Mouse (Mus musculus) liver, embryonic 14.5 days (tissue): ENCODE measurements around the gene Ankrd44. TPM values are rescaled to one million over a fixed set of nuclear protein-coding genes. Genes with fewer than 3 reads are reported as not detected.

ENCODE experiments used
- ATAC-seq: fragments of 200-750 bp; cut with Nextera tagmentation; 2 replicates; pipeline ENCODE4 v1.8.0; 2017; ENCODE audit warnings: moderate number of reproducible peaks, mild to moderate bottlenecking, moderate library complexity; ENCODE audit not compliant: insufficient read depth
- DNase-seq, 3 experiments: peaks; one replicate each; pipeline ENCODE4 v3.0.0-alpha.2; 2012 to 2013; ENCODE audit warnings: low read depth in 3 of 3, low spot score in 3 of 3
- H3K27ac ChIP-seq: fragments of 300-500 bp; sonication (generic); 2 replicates; pipeline ENCODE4 v1.5.1; 2014; ENCODE audit warnings: moderate library complexity, mild to moderate bottlenecking, control low read depth, inconsistent platforms
- H3K27me3 ChIP-seq: fragments of 300-500 bp; sonication (generic); 2 replicates; pipeline ENCODE4 v1.6.1; 2014; ENCODE audit warnings: mild to moderate bottlenecking, low read length, moderate library complexity; ENCODE audit not compliant: control insufficient read depth, insufficient read depth
- H3K36me3 ChIP-seq: fragments of 300-500 bp; sonication (generic); replicated peaks from 2 replicates; pipeline ENCODE4 v1.6.1; 2014; ENCODE audit warnings: low read depth; ENCODE audit not compliant: control insufficient read depth, insufficient read depth
- H3K4me1 ChIP-seq, 2 experiments: fragments of 200-500 bp in 1 of 2; fragments of 300-500 bp in 1 of 2; sonication (generic) in 1 of 2; replicated peaks; 2 replicates each; pipeline ENCODE4 v1.6.1; 2012 to 2014; ENCODE audit warnings: antibody characterized with exemption in 1 of 2, inconsistent platforms in 1 of 2, low read length in 1 of 2; ENCODE audit not compliant: control insufficient read depth in 2 of 2, insufficient read depth in 2 of 2
- H3K4me2 ChIP-seq: fragments of 300-500 bp; sonication (generic); 2 replicates; pipeline ENCODE4 v1.6.1; 2014; ENCODE audit warnings: low read depth, mild to moderate bottlenecking, control low read depth, moderate library complexity
- H3K4me3 ChIP-seq, 2 experiments: fragments of 200-500 bp in 1 of 2; fragments of 300-500 bp in 1 of 2; sonication (generic) in 1 of 2; 2 replicates each; pipeline ENCODE4 v1.5.1; 2012 to 2014; ENCODE audit warnings: low read depth in 2 of 2, low read length in 2 of 2, mild to moderate bottlenecking in 2 of 2, control low read depth in 1 of 2, inconsistent platforms in 1 of 2, moderate library complexity in 1 of 2; ENCODE audit not compliant: insufficient read depth in 1 of 2
- H3K9ac ChIP-seq: fragments of 300-500 bp; sonication (generic); replicated peaks from 2 replicates; pipeline ENCODE4 v1.6.1; 2014; ENCODE audit warnings: mild to moderate bottlenecking, control low read depth, moderate library complexity
- H3K9me3 ChIP-seq: fragments of 300-500 bp; sonication (generic); 2 replicates; pipeline ENCODE4 v1.6.1; 2016; ENCODE audit warnings: low read length, mixed read lengths; ENCODE audit not compliant: control insufficient read depth
- CTCF ChIP-seq: IDR thresholded peaks from 2 replicates; pipeline ENCODE4 v1.5.1; 2016; ENCODE audit warnings: antibody characterized with exemption, low read depth, control low read depth
- EP300 ChIP-seq: IDR thresholded peaks from 2 replicates; pipeline ENCODE4 v1.6.1; 2016; ENCODE audit warnings: antibody characterized with exemption, low read depth
- WGBS: fragments of 180-500 bp; shearing (Covaris S2); extraction: QIAGEN DNeasy Blood & Tissue Kit; methylation state at CpG from one replicate; pipeline ENCODE4 v1.1.7; 2014; ENCODE audit not compliant: insufficient replicate concordance; 5-methylcytosine and 5-hydroxymethylcytosine counted together
- polyA plus RNA-seq, 2 experiments: library from polyadenylated mRNA; depleted of rRNA in 1 of 2; stranded (reverse) in 1 of 2; unstranded in 1 of 2; fragments of >200 nt; fragmentation: Nextera tagmentation in 1 of 2; extraction: Ambion mirVana in 1 of 2; gene quantifications; 2 replicates each; pipeline versions ENCODE4 v1.2.1 to v1.2.3; 2012 to 2014

Ankrd44 gene
- polyA plus RNA-seq, 2 experiments, result 4.2 to 6.1 TPM

GRCm38 (mm10) chr1:54837721-54838485 lies 88.3 kb downstream of the Ankrd44 start:
- Histone ChIP-seq H3K4me3 (no peak overlapping the region), H3K4me2 (0 out of 2 replicates have a peak overlapping the region, but pooled peaks have one; percentile 11), H3K27ac (no peak overlapping the region), H3K4me1 (peaks cover 0 to 19% of the 10 kb centered on the region in 2 experiments; a peak in 2 of 4 replicates), H3K36me3 (no peaks in the 10 kb centered on the region), H3K9me3 (no peaks in the 10 kb centered on the region), H3K9ac (no peak overlapping the region), H3K27me3 (no peaks in the 10 kb centered on the region)
- 42% methylated on average over 17 of the region's 17 CpGs for WGBS
- DNase-seq (peak in 1 of 3 experiments; percentile 20), ATAC-seq (no peak)
- TF ChIP-seq EP300 (no peak), CTCF (no peak)

DNA sequence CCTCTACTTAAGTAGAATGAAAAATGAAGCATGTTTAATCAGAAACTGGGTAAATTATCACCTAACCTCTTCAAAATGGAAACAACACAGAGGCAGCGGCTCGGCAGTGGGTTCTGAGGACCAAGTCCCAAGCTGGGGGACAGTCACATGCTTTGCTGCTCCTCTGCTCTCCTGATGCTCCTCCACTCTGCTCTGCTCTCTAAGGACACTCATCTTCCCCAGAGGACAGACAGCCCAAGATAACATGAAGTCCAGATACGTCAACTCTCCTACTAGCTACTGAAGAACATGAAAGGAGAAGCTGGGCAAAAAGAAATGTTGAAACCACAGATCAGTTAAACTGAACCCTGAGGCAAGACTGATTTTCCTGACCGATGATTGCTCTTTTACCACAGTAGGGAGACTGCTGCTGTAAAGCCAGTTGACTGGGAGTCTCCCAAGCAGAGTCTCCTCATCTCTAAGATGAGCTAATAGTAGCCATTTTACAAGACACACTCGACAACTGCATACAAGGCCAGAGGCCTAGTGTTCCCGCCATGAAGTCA lies 90.5 kb downstream of the Ankrd44 start:
- no peak overlapping the region for H3K4me3 ChIP-seq
- peaks cover 0 to 19% of the 10 kb centered on the region in 2 experiments; a peak in 2 of 4 replicates for H3K4me1 ChIP-seq
- no peak for TF ChIP-seq EP300
- no peak for TF ChIP-seq CTCF
- H3K27me3 ChIP-seq, result no peaks in the 10 kb centered on the region
- no peak for DNase-seq
- H3K4me2 ChIP-seq, result no peak overlapping the region
- no peak for ATAC-seq
- H3K9ac ChIP-seq, result no peak overlapping the region
- H3K36me3 ChIP-seq, result no peaks in the 10 kb centered on the region
- no peaks in the 10 kb centered on the region for H3K9me3 ChIP-seq
- no peak overlapping the region for H3K27ac ChIP-seq
- WGBS, result 37% methylated on average over 6 of the region's 6 CpGs

DNA sequence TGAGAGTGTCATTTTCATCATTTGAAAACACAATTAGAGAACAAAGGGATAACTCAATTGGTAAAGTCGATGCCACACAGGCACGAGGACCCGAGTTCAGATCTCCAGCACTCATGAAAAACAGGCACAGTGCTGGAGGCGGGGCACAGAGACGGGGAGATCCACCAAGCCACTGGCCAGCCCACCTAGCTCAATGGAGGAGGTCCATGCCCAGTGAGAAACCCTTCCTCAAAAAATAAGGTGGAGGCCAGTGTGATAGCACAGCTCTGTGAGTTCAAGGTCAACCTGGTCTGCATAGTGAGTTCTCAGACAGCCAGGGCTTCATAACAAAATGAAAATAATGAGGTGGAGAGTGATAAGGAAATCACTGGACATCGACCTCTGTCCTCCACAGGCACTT lies 93.0 kb downstream of the Ankrd44 start:
- Histone ChIP-seq H3K9me3 (no peaks in the 10 kb centered on the region), H3K4me2 (no peak overlapping the region), H3K4me3 (no peak overlapping the region), H3K36me3 (no peaks in the 10 kb centered on the region), H3K27me3 (no peaks in the 10 kb centered on the region), H3K27ac (no peak overlapping the region), H3K4me1 (peaks cover 0 to 15% of the 10 kb centered on the region in 2 experiments; a peak in 2 of 4 replicates), H3K9ac (no peak overlapping the region)
- DNase-seq, result no peak
- WGBS, result 61% methylated on average over 6 of the region's 6 CpGs
- no peak for TF ChIP-seq CTCF
- no peak for TF ChIP-seq EP300
- no peak for ATAC-seq

DNA sequence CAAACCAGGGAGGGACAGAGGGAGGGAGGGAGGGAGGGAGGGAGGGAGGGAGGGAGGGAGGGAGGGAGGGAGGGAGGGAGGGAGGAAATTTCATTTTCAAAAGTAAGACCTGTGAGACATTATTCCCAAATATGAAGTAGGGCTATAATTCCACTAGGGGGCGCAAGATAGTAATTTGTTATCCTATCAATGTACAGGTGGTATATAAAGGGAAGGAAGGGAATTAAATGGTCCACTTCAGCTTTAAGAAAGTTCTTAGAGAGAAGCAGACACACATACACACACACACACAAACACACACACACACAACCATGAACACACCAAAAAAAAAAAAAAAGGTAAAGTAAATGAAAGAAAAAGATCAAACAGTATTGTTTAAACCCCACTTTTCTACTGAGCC lies 93.4 kb downstream of the Ankrd44 start:
- Histone ChIP-seq H3K9me3 (no peaks in the 10 kb centered on the region), H3K27ac (no peak overlapping the region), H3K4me3 (no peak overlapping the region), H3K4me1 (peaks cover 0 to 11% of the 10 kb centered on the region in 2 experiments; a peak in 2 of 4 replicates), H3K9ac (no peak overlapping the region), H3K36me3 (no peaks in the 10 kb centered on the region), H3K4me2 (no peak overlapping the region), H3K27me3 (no peaks in the 10 kb centered on the region)
- WGBS, result 0% methylated on average over 1 of the region's 1 CpGs
- ATAC-seq (no peak), DNase-seq (peak in 2 of 3 experiments; percentile 37 to 44)
- TF ChIP-seq EP300, result no peak
- TF ChIP-seq CTCF, result peak; percentile 52; the same call in 1 of the 2 replicates

DNA sequence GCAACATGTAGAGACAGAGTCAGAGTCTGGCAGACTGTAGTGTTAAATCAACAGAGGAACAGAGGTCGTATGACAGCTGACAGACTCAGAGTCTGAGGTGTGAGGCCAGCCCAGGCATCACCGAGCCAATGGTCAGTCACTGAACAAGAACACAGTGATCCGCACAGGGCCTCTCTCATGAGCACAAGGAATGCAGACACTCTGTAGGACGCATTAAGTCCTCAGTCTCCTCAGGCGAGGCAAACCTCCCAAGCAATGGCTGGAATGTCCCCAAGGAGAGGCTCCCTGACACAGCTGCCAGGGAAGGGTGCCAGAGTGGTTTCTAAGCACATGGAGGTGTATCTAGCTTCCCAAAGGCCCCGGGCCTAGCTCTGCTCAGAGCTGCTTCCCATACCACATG lies 96.0 kb downstream of the Ankrd44 start:
- no peak overlapping the region for H3K9ac ChIP-seq
- H3K36me3 ChIP-seq, result no peaks in the 10 kb centered on the region
- H3K27me3 ChIP-seq, result no peaks in the 10 kb centered on the region
- H3K4me3 ChIP-seq, result no peak overlapping the region
- H3K27ac ChIP-seq, result no peak overlapping the region
- peaks cover 0 to 10% of the 10 kb centered on the region in 2 experiments; a peak in 2 of 4 replicates for H3K4me1 ChIP-seq
- TF ChIP-seq CTCF (no peak), EP300 (no peak)
- H3K9me3 ChIP-seq, result no peaks in the 10 kb centered on the region
- ATAC-seq (no peak), DNase-seq (no peak)
- 60% methylated on average over 6 of the region's 6 CpGs for WGBS
- H3K4me2 ChIP-seq, result no peak overlapping the region
